8 mouse cellular contexts compared by ENCODE assay signal in genomic region chr6:124840241-124841167, GRCm38 (mm10). TPM values are rescaled to one million over a fixed set of nuclear protein-coding genes. Genes with fewer than 3 reads are reported as not detected.
DNase-seq lines count a peak whose midpoint lies in the region; ATAC-seq and TF ChIP-seq lines count a peak whose summit lies in the region.

TSS of gene Gnb3 (minus strand) at chr6:124840275.

- H3K9ac ChIP-seq in midbrain, embryonic 15.5 days: peak within 1 kb of the TSS; percentile 14; the same call in 1 of the 2 replicates
- H3K9ac ChIP-seq in liver, postnatal 0 days (replicated peaks): no peak within 1 kb of the TSS

- H3K36me3 ChIP-seq in embryonic facial prominence, embryonic 10.5 days (replicated peaks): peaks cover 29% of the 10 kb centered on the region
- peaks cover 6% of the 10 kb centered on the region; the same call in 1 of the 2 replicates for H3K36me3 ChIP-seq in midbrain, embryonic 15.5 days (replicated peaks)
- no peaks in the 10 kb centered on the region for H3K36me3 ChIP-seq in liver, postnatal 0 days (replicated peaks; ENCODE audit: insufficient read depth, low read length)

- TF ChIP-seq CTCF in liver, postnatal 0 days (IDR thresholded peaks at IDR 0.05; ENCODE audit: low read depth): no peak

- TF ChIP-seq EP300 in liver, postnatal 0 days (IDR thresholded peaks at IDR 0.05; ENCODE audit: low read depth): no peak

- 0 out of 2 replicates have a peak within 1 kb of the TSS, but pooled peaks have one; percentile 2 for H3K27ac ChIP-seq in embryonic facial prominence, embryonic 10.5 days (replicated peaks)
- peak within 1 kb of the TSS; percentile 58 for H3K27ac ChIP-seq in midbrain, embryonic 15.5 days
- no peak within 1 kb of the TSS for H3K27ac ChIP-seq in liver, postnatal 0 days (ENCODE audit: low read depth)

- peaks cover 14% of the 10 kb centered on the region for H3K27me3 ChIP-seq in embryonic facial prominence, embryonic 10.5 days (replicated peaks; ENCODE audit: low read depth, poor library complexity, severe bottlenecking)
- H3K27me3 ChIP-seq in midbrain, embryonic 15.5 days (replicated peaks): no peaks in the 10 kb centered on the region
- no peaks in the 10 kb centered on the region for H3K27me3 ChIP-seq in liver, postnatal 0 days (ENCODE audit: insufficient read depth, low read length)

- no peaks in the 10 kb centered on the region for H3K9me3 ChIP-seq in embryonic facial prominence, embryonic 10.5 days
- no peaks in the 10 kb centered on the region for H3K9me3 ChIP-seq in midbrain, embryonic 15.5 days
- no peaks in the 10 kb centered on the region for H3K9me3 ChIP-seq in liver, postnatal 0 days (ENCODE audit: low read length)

- no peak within 1 kb of the TSS for H3K4me2 ChIP-seq in midbrain, embryonic 15.5 days
- H3K4me2 ChIP-seq in liver, postnatal 0 days (ENCODE audit: low read depth, low read length): no peak within 1 kb of the TSS

- 35% methylated on average over 15 of the region's 15 CpGs for WGBS in embryonic facial prominence, embryonic 10.5 days
- WGBS in midbrain, embryonic 15.5 days: 15% methylated on average over 15 of the region's 15 CpGs
- WGBS in liver, postnatal 0 days (ENCODE audit: insufficient replicate concordance): 33% methylated on average over 15 of the region's 15 CpGs

- H3K4me3 ChIP-seq in embryonic facial prominence, embryonic 10.5 days: peak within 1 kb of the TSS; percentile 8
- no peak within 1 kb of the TSS for H3K4me3 ChIP-seq in midbrain, embryonic 15.5 days
- no peak within 1 kb of the TSS for H3K4me3 ChIP-seq in liver, postnatal 0 days (ENCODE audit: low read depth, low read length)

- DNase-seq in cerebellum, postnatal 14 days: peak; percentile 36 to 69
- no peak for DNase-seq in cerebellum, adult 8-10 months
- no peak for DNase-seq in embryonic facial prominence, embryonic 10.5 days (ENCODE audit: low spot score)
- no peak for DNase-seq in right cerebral cortex, postnatal 10 days (ENCODE audit: low spot score in 2 of 2)
- no peak for DNase-seq in liver, postnatal 0 days
- DNase-seq in ovary, postnatal 10 days (ENCODE audit: low spot score): no peak

- peak; percentile 54 to 65 for ATAC-seq in hematopoietic stem cell, adult 5-6 weeks (replicated peaks in 1 of 2; ENCODE audit: insufficient read depth in 1 of 2, low FRiP score in 2 of 2, low TSS enrichment in 1 of 2, low read depth in 1 of 2, poor library complexity in 2 of 2, severe bottlenecking in 2 of 2)
- peak; percentile 40 for ATAC-seq in midbrain, embryonic 15.5 days (replicated peaks)
- no peak for ATAC-seq in liver, postnatal 0 days

- peaks cover 44% of the 10 kb centered on the region for H3K4me1 ChIP-seq in embryonic facial prominence, embryonic 10.5 days
- peaks cover 15% of the 10 kb centered on the region for H3K4me1 ChIP-seq in midbrain, embryonic 15.5 days
- H3K4me1 ChIP-seq in liver, postnatal 0 days (ENCODE audit: insufficient read depth): no peaks in the 10 kb centered on the region

RNA-seq across cellular contexts. Expression of gene Gnb3, which starts in this region (rescaled TPM):
- polyA plus RNA-seq in embryonic facial prominence, embryonic 10.5 days (2016; fragmentation: Nextera tagmentation; extraction: Ambion mirVana): 0.60 and 0.97 TPM in 2 replicates
- not detected in 2 replicates for total RNA-seq in hematopoietic stem cell, adult 5-6 weeks (2017)
- polyA plus RNA-seq in midbrain, embryonic 15.5 days (2015; fragmentation: Nextera tagmentation; extraction: Ambion mirVana): 2.6 and 2.8 TPM in 2 replicates
- polyA plus RNA-seq in liver, postnatal 0 days (2015; fragmentation: Nextera tagmentation; extraction: Ambion mirVana): 0.19 TPM in 1 of 2 replicates, not detected in the other

Comparison
In these comparisons a context has a peak if more than half of its experiments do, and no peak if none do; other contexts are left out.
1. DNase-seq: peak in cerebellum, postnatal 14 days (2 of 2); none in cerebellum, adult 8-10 months (single experiment), embryonic facial prominence, embryonic 10.5 days (single experiment), right cerebral cortex, postnatal 10 days (0 of 2), liver, postnatal 0 days (single experiment) and ovary, postnatal 10 days (single experiment).
2. Peak in ATAC-seq in hematopoietic stem cell, adult 5-6 weeks; RNA of the gene not detected or under 1 TPM.